Mouse (Mus musculus) urinary bladder, adult 18-20 months (tissue): ENCODE results near the gene Lipt1.

ENCODE experiments used
- DNase-seq, 2 experiments: peaks; one replicate each; pipeline ENCODE4 v3.0.0; 2022; ENCODE audit warnings: low spot score in 2 of 2, mixed read lengths in 2 of 2

The Lipt1 gene

GRCm38 (mm10) chr1:37899816-37900215, 28.3 kb downstream of the Lipt1 start:
- DNase-seq = no peak

GRCm38 (mm10) chr1:37900288-37900687, 28.8 kb downstream of the Lipt1 start:
- DNase-seq = no peak

GRCm38 (mm10) chr1:37903178-37903577, 31.6 kb downstream of the Lipt1 start:
- no peak for DNase-seq

- no peak for DNase-seq
Measured at GRCm38 (mm10) chr1:37912751-37913150, 41.2 kb downstream of the Lipt1 start.

GRCm38 (mm10) chr1:37916393-37916792, 44.9 kb downstream of the Lipt1 start, which contains the start of gene Lyg2:
TSS of gene Lyg2 (minus strand) at chr1:37916493.
- no peak for DNase-seq

- DNase-seq = no peak
Measured at GRCm38 (mm10) chr1:37917666-37918065, 46.1 kb downstream of the Lipt1 start.

GRCm38 (mm10) chr1:37918096-37918495, 46.6 kb downstream of the Lipt1 start:
- DNase-seq = no peak

GRCm38 (mm10) chr1:37922536-37922935, 51.0 kb downstream of the Lipt1 start:
- no peak for DNase-seq
